Mouse (Mus musculus) layer of hippocampus, postnatal 36 days (tissue): ENCODE data around the gene Unc13b. TPM values are rescaled to one million over a fixed set of nuclear protein-coding genes. Genes with fewer than 3 reads are reported as not detected.

Experiments
- DNase-seq, 2 experiments: peaks; one replicate each; pipeline ENCODE4 v3.0.0; 2022
- total RNA-seq, 2 experiments: library from RNA; stranded (reverse); gene quantifications; 2 replicates each; pipeline ENCODE4 v1.2.3; 2021

Gene Unc13b
- total RNA-seq, 2 experiments from 2014 or later: 39.1 to 42.1 TPM

GRCm38 (mm10) chr4:43233489-43233888 lies 174.7 kb downstream of the Unc13b start:
- DNase-seq: no peak

GRCm38 (mm10) chr4:43236898-43237297 lies 178.1 kb downstream of the Unc13b start:
- DNase-seq: no peak

- no peak for DNase-seq
Measured at GRCm38 (mm10) chr4:43240716-43241115, 182.0 kb downstream of the Unc13b start.

GRCm38 (mm10) chr4:43244022-43244421 lies 185.3 kb downstream of the Unc13b start:
- no peak for DNase-seq

- DNase-seq: no peak
Measured at GRCm38 (mm10) chr4:43245776-43246175, 187.0 kb downstream of the Unc13b start.

GRCm38 (mm10) chr4:43248026-43248425 lies 189.3 kb downstream of the Unc13b start:
- DNase-seq: no peak

- no peak for DNase-seq
Measured at GRCm38 (mm10) chr4:43248909-43249308, 190.2 kb downstream of the Unc13b start.

- no peak for DNase-seq
Measured at GRCm38 (mm10) chr4:43251269-43251668, 192.5 kb downstream of the Unc13b start.

GRCm38 (mm10) chr4:43257040-43257439 lies 198.3 kb downstream of the Unc13b start:
- no peak for DNase-seq

GRCm38 (mm10) chr4:43258556-43258955 lies 199.8 kb downstream of the Unc13b start:
- DNase-seq: no peak

- no peak for DNase-seq
Measured at GRCm38 (mm10) chr4:43259435-43259834, 200.7 kb downstream of the Unc13b start.

- no peak for DNase-seq
Measured at GRCm38 (mm10) chr4:43260096-43260495, 201.3 kb downstream of the Unc13b start.

GRCm38 (mm10) chr4:43262821-43263220 lies 204.1 kb downstream of the Unc13b start:
- DNase-seq: no peak

- DNase-seq: no peak
Measured at GRCm38 (mm10) chr4:43266146-43266545, 207.4 kb downstream of the Unc13b start.

- peak; percentile 78 to 79 for DNase-seq
Measured at GRCm38 (mm10) chr4:43266623-43267322, 208.0 kb downstream of the Unc13b start, which contains the start of gene Atp8b5. Atp8b5 (plus strand) TSS chr4:43267159.

- no peak for DNase-seq
Measured at GRCm38 (mm10) chr4:43267323-43267658, 208.5 kb downstream of the Unc13b start.

GRCm38 (mm10) chr4:43285476-43285875 lies 226.7 kb downstream of the Unc13b start:
- DNase-seq: no peak

GRCm38 (mm10) chr4:43287305-43287704 lies 228.6 kb downstream of the Unc13b start:
- DNase-seq: no peak

- no peak for DNase-seq
Measured at GRCm38 (mm10) chr4:43294001-43294400, 235.2 kb downstream of the Unc13b start.

GRCm38 (mm10) chr4:43309696-43310338 lies 251.1 kb downstream of the Unc13b start:
- DNase-seq: no peak
